Mouse (Mus musculus) bone marrow, adult 2 months (tissue): ENCODE data around the gene Wdr11.

ENCODE experiments used
- CTCF ChIP-seq: fragments of 200-500 bp; IDR thresholded peaks from 2 replicates; pipeline ENCODE4 v1.5.1; 2011; ENCODE audit warnings: low read length, control low read depth; ENCODE audit not compliant: control insufficient read depth, insufficient read depth
- POLR2A ChIP-seq: fragments of 200-500 bp; IDR thresholded peaks from 2 replicates; pipeline ENCODE4 v1.6.1; 2011; ENCODE audit warnings: low read depth, mild to moderate bottlenecking, control low read depth, low read length, borderline replicate concordance; ENCODE audit not compliant: control insufficient read depth

GRCm38 (mm10) chr7:129574471-129574870, 17.2 kb upstream of the Wdr11 start:
- TF ChIP-seq CTCF (no peak), POLR2A (no peak)
